Mouse (Mus musculus) thymus, adult 2 months (tissue): Measurements from ENCODE around the gene Epha2.

Experiments
- CTCF ChIP-seq: fragments of 200-500 bp; IDR thresholded peaks from 2 replicates; pipeline ENCODE4 v1.5.1; 2012; ENCODE audit warnings: mild to moderate bottlenecking, control low read depth, low read length, moderate library complexity, borderline replicate concordance; ENCODE audit not compliant: control insufficient read depth, poor library complexity, insufficient read depth; ENCODE audit errors: extremely low read depth
- POLR2A ChIP-seq: fragments of 200-500 bp; IDR thresholded peaks from 2 replicates; pipeline ENCODE4 v1.6.1; 2012; ENCODE audit warnings: mild to moderate bottlenecking, low read length, control low read depth, moderate library complexity; ENCODE audit not compliant: control insufficient read depth, poor library complexity, insufficient read depth; ENCODE audit errors: extremely low read depth

DNA sequence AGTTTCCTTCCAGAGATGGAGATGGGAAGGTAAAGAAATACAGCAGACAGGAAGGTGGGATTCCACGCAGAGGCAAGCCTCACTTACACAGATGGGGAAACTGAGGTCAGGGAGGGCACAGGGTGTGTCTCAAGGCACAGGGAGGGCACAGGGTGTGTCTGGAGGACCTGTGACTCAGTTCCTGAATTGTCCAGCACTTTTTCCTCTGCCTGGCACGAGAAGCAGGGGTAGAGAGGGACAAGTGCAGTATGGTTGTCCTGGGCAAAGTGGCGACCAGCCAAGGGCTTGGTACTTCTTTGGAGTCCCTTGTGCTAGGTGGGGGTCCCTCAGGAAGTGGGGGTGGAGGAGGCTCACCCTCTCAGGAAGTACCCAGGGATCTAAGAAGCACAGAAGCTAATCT lies 19.0 kb upstream of the Epha2 start:
- no peak for TF ChIP-seq CTCF
- TF ChIP-seq POLR2A, result no peak
